Mouse (Mus musculus) erythroblast, embryonic 14.5 days (primary cell): ENCODE data around the gene Ostf1.

Experiments
- GATA1 ChIP-seq: IDR thresholded peaks from 2 replicates; pipeline ENCODE4 v1.6.1; 2012; ENCODE audit warnings: low read length, inconsistent platforms, mixed read lengths
- TAL1 ChIP-seq: IDR thresholded peaks from 3 replicates; pipeline ENCODE4 v1.6.1; 2012; ENCODE audit warnings: low read length, inconsistent platforms, mixed read lengths

GRCm38 (mm10) chr19:18649955-18650354 lies 18.3 kb upstream of the Ostf1 start:
- TF ChIP-seq TAL1 (no peak), GATA1 (no peak)
